Mouse (Mus musculus): ENCODE measurements at regions not wholly inside any gene's neighbourhood (a gene's known extent, or its start where the extent isn't known, plus 50 kb on each side); places are given as distances from the start of the nearest gene placed in this dataset.

GRCm38 (mm10) chr12:25266701-25267571, 170.0 kb upstream of the Id2 start:
- no peak for DNase-seq (ENCODE audit: low read depth, low spot score)

- DNase-seq (ENCODE audit: low read depth, low spot score), result no peak
These were observed 168.9 kb upstream of the Id2 start for GRCm38 (mm10) chr12:25265560-25266525.

- DNase-seq (ENCODE audit: low read depth, low spot score), result no peak
These were observed 168.1 kb upstream of the Id2 start for GRCm38 (mm10) chr12:25265066-25265465.

DNA sequence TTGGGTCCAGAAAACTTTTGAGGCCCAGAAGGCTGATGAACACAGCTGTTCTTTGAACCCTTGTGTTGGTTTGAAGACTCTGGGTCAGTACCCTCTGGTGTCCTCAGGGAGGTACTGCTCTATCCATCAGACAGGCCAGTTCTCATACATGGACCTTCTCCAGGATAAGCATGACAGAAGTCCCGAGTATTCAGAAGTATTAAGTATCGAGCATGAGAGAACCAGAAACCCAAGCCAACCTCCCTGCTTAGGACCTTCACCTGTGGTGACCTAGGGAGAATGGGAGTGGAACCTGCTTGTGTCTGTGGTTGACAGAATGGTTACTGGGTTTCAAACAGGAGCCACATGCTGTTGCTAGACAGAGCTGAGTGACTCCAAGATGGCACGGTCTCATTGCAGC, 167.5 kb upstream of the Id2 start:
- DNase-seq (ENCODE audit: low read depth, low spot score), result no peak

GRCm38 (mm10) chr12:25262461-25262860, 165.5 kb upstream of the Id2 start:
- no peak for DNase-seq (ENCODE audit: low read depth, low spot score)

- DNase-seq (ENCODE audit: low read depth, low spot score), result no peak
These were observed 162.2 kb upstream of the Id2 start for GRCm38 (mm10) chr12:25259123-25259522.

DNA sequence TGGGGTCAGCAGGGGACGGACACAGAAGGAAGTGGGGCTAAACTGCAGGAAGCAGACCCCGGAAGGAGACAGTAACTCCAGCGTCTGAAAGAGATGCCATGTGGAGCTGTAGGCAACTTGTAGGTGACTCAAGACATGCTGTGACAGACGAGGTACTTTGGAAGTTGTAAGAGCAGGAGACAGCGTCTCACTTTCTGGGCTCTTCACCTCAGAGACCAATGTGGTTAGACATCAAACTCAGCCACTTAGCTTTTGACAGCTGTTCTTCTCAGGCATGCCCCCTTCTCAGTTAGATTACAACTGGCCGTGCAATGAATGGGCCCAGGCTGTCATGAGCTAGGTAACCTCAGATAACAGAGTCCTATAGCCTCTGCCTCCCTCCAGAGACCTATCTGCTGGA, 159.3 kb upstream of the Id2 start:
- DNase-seq (ENCODE audit: low read depth, low spot score), result no peak

DNA sequence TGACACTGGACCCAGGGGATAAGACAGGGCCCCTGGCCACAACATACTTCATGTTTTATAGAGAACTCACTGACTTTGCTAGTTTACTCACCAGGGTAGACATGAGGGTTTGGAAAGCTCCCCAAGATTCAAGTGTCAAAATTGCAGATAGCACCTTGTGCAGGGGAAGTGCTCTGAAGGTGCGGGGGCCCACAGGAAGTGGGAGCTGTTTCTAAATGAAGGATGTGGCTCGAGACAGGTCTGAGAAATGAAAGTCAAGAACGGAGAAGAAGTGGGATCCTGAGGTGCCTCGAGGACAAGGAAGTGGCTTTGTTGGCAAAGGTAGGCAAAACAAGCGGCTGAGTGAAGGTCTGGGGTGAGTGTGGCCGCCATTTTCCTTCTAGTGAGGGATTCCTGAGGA, 157.8 kb upstream of the Id2 start:
- DNase-seq (ENCODE audit: low read depth, low spot score), result no peak

- no peak for DNase-seq (ENCODE audit: low read depth, low spot score)
These were observed 156.0 kb upstream of the Id2 start for GRCm38 (mm10) chr12:25252776-25253510.

DNA sequence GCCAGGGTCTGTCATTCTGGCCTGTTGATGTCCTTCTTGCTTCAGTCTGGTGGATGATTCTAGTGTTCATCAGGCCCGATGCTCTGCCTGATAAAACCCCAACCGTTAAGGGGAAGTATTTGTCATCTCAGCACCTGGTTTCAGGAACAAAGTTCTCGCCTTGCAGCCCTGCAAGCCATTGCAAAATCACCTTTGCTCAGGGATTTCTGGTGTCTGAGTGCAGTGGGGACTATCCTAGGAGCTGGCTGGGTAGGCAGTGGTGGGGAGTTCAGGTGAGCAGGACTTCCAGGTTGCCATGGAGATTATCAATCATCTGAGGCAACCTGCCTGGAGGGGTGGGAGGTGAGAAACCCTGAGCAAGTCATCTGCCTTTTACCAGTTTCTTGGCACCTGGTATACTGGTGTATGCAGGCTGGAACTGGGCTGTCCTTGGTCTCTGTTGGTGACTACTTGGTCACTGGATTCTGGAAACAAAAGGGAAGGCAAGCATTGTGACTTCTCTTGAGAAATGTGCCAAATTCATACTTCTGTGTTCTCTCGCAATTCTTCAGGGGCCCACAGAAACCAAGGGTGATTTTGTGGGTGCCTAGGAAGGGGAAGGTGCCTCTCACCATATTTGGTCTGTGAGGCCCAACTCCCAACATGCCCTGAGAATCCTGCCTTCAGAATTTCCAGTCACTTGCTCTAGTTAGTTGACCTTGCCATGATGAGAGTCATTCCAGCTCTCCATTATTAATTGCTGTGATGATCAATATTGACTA, 154.7 kb upstream of the Id2 start:
- DNase-seq (ENCODE audit: low read depth, low spot score), result no peak

DNA sequence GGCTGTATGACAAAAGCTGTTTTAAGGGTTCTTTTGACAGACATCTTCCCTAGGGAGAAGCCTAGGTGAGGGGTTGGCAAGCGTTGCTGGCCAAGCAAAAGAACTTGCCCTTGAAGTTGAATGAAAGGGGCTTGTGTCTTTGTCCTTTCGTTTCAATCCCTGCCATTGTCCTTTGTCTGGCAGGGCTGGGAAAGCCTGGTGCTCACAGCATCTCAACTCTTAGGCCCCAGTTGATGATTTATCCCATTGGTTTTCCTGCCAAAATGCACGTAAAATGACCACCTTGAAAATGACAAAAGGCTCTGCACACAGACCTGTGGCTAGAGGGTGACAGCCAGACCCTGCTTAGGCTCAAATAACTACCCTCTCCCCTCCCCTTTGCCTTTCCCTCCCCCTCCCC, 153.9 kb upstream of the Id2 start:
- DNase-seq (ENCODE audit: low read depth, low spot score), result no peak

DNA sequence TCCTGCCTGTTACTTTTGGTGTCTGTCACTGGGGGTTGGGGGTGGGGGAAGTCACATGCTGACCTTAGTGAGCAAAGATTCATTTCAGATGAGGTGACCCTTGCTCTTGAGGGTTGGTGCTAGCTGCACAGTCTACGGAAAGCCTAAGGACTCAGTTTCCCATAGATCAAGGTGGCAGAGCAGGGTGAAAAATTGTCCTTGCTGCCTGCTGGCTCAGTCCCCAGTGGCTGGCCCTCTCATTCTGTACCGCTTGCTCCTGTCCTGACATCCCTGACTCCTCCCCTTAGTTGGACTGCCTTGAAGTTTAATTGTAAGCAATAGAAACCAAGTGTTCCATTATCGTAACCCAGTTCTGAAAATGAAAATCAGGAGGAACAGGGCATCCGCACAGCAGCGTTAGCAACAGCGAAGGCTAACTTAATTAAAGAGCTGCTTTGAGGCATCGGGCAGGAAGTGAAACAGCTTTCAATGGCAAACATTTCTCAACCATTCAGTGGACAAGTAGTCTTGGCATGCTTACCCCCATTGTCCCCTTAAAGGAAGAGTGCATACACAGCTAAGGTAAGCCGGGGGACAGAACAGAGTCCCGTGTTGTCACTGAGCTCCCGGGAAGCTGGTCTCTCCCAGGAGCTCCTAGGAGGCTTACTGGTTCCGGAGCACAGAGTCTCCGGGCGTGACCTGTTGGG, 151.9 kb upstream of the Id2 start:
- no peak for DNase-seq (ENCODE audit: low read depth, low spot score)

GRCm38 (mm10) chr12:25246566-25246965, 149.6 kb upstream of the Id2 start:
- no peak for DNase-seq (ENCODE audit: low read depth, low spot score)

- no peak for DNase-seq (ENCODE audit: low read depth, low spot score)
These were observed 148.7 kb upstream of the Id2 start for GRCm38 (mm10) chr12:25245661-25246060.

GRCm38 (mm10) chr12:25245251-25245650, 148.3 kb upstream of the Id2 start:
- DNase-seq (ENCODE audit: low read depth, low spot score), result no peak

DNA sequence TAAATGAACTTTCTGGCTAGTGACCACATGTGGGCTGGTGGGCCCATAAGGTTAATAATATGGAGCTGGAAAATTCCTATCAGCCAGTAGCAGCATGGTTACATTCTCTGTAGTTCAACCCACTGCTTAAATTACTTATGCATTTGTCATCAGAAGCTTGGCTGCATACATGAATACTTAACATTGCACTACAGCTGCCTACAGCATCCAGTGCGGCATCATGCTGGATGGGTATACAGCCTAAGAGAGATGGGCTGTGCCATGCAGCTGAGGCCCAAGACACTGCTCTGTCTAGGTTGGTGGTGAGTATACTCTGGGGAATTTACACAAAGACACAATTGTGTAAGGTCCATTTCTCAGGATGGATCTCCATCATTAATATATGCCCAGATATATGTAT, 147.7 kb upstream of the Id2 start:
- no peak for DNase-seq (ENCODE audit: low read depth, low spot score)

GRCm38 (mm10) chr12:25243901-25244300, 147.0 kb upstream of the Id2 start:
- DNase-seq (ENCODE audit: low read depth, low spot score), result no peak

DNA sequence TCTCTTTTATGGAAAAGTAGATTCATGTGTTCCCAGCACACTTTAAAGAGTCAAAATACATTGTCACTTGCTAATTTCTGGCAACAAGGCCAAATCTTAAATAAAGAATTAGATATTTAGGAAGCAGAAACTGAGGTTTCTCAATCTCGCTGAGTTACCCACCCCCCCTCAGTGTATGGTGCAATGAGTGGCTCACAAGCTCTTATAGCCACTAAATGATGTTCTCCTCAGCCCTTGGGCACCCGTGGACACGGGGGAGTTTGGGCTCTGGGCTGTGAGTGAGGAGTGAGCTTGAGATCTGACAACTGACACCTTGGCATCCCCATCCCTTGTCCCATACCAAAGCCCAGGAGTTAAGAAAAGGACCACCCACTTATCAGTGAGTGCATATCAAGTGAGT, 145.4 kb upstream of the Id2 start:
- no peak for DNase-seq (ENCODE audit: low read depth, low spot score)

- no peak for DNase-seq (ENCODE audit: low read depth, low spot score)
These were observed 144.7 kb upstream of the Id2 start for GRCm38 (mm10) chr12:25241675-25242074.

DNA sequence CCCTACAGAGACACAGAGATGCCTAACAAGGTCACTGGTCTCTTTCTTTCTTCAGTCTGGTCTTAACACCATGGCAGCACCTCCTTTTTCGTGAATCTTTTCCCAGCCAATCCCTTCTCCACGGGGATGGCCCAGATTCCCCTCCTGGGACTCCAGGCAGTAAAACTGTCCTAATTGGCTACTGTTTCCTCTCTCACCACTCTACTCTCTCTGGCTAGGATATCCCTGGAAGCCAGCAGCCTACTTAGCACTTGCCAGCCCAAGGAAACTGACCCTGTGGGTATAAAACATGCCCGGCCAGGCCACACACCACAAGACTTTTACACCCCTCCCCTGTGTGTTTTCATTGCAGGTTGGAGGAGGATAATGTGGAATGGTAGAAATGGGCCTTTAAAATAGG, 143.9 kb upstream of the Id2 start:
- DNase-seq (ENCODE audit: low read depth, low spot score), result no peak

- DNase-seq (ENCODE audit: low read depth, low spot score), result no peak
These were observed 143.2 kb upstream of the Id2 start for GRCm38 (mm10) chr12:25240142-25240541.
